Mouse (Mus musculus) megakaryocyte, embryonic 14.5 days (primary cell): ENCODE results near the gene Coq6.

ENCODE experiments used
- FLI1 ChIP-seq: IDR thresholded peaks from 2 replicates; pipeline ENCODE4 v1.6.1; 2012; ENCODE audit warnings: low read length, inconsistent platforms, mixed read lengths
- GATA1 ChIP-seq: IDR thresholded peaks from 3 replicates; pipeline ENCODE4 v1.6.1; 2012; ENCODE audit warnings: mixed read lengths, low read length, inconsistent platforms, borderline replicate concordance

GRCm38 (mm10) chr12:84404541-84404940 lies 43.1 kb downstream of the Coq6 start:
- TF ChIP-seq FLI1: no peak
- no peak for TF ChIP-seq GATA1
